14 mouse cellular contexts compared by ENCODE assay signal in the genomic region with DNA sequence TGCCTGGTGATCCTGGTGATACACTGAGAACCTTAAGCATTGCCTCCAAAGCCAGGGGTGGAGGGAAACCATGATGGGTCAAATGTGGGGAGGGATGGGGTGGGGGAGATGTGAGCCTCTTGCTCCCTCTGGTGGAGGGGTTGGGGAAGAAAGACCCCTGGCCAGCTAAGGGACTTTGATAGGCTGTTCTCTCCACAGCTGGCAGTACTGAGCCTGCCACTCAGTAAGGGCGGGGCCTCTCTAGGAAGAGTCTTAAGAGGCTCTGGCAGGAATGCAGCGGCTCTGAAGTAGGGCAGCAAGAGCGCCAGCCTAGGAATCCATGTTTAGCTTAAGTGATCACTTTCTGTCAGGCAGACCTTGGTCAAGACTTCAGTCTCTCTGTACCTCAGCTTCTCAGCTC. TPM values are rescaled to one million over a fixed set of nuclear protein-coding genes. Genes with fewer than 3 reads are reported as not detected.
A peak's percentile ranks its signal among the peaks of the same experiment; 100 is the strongest.
DNase-seq lines count a peak whose midpoint lies in the region; ATAC-seq and TF ChIP-seq lines count a peak whose summit lies in the region.
"Had no signal": no experiment of that assay in that cellular context is flagged by ENCODE, and none has a peak within 500 bp of the region (broad histone marks: within the 10 kb centered on the region; RNA-seq: fewer than 3 reads in every experiment).

No protein-coding gene starts in this region.

- no peak for DNase-seq in heart, postnatal 10 days
- peak; percentile 71 for DNase-seq in ZHBTc4 (ENCODE audit: low read depth, low spot score)
- DNase-seq in adrenal gland, postnatal 14 days = no peak
- DNase-seq in layer of hippocampus, adult 18-20 months (ENCODE audit: low spot score in 2 of 2) = no peak
- DNase-seq: cerebellum, adult 8-10 months; heart, adult 11 months; liver; right cerebral cortex, postnatal 4 days had no signal

- H3K4me1 ChIP-seq in heart, embryonic 14.5 days (ENCODE audit: control insufficient read depth in 2 of 2, insufficient read depth in 2 of 2, low read length in 2 of 2) = peaks cover 53 to 65% of the 10 kb centered on the region in 2 experiments
- H3K4me1 ChIP-seq in E14TG2a.4 (replicated peaks; ENCODE audit: low read depth, low read length) = peaks cover 34% of the 10 kb centered on the region
- peaks cover 36% of the 10 kb centered on the region for H3K4me1 ChIP-seq in lung, embryonic 16.5 days (replicated peaks; ENCODE audit: control insufficient read depth, insufficient read depth, low read length)

- no peak for ATAC-seq in heart, embryonic 14.5 days (ENCODE audit: insufficient number of reproducible peaks, insufficient read depth, low FRiP score, low read depth)
- ATAC-seq in lung, embryonic 16.5 days (ENCODE audit: low read depth) = peak; percentile 41
- no peak for ATAC-seq in CD4-positive, CD25-positive, alpha-beta regulatory T cell, adult 4 months
- ATAC-seq: inflammation-experienced regulatory T-cells, adult 6 months had no signal

- no peak overlapping the region for H3K4me3 ChIP-seq in heart, embryonic 14.5 days (ENCODE audit: control insufficient read depth in 1 of 2, insufficient read depth in 1 of 2, low read depth in 1 of 2, low read length in 2 of 2)
- H3K4me3 ChIP-seq in E14TG2a.4 (replicated peaks; ENCODE audit: low read length) = no peak overlapping the region
- no peak overlapping the region for H3K4me3 ChIP-seq in lung, embryonic 16.5 days (ENCODE audit: low read length)

- no peak overlapping the region for H3K27ac ChIP-seq in heart, embryonic 14.5 days (replicated peaks in 1 of 2; ENCODE audit: control insufficient read depth in 1 of 2, insufficient read depth in 1 of 2, low read depth in 2 of 2, low read length in 2 of 2)
- H3K27ac ChIP-seq in lung, embryonic 16.5 days (ENCODE audit: low read length) = peak overlapping the region; percentile 28; the same call in 1 of the 2 replicates

- TF ChIP-seq CTCF in E14TG2a.4 (conservative IDR thresholded peaks at IDR 0.05; ENCODE audit: low read length) = peak; percentile 10; the same call in 1 of the 2 replicates

- 38% methylated on average over 3 of the region's 3 CpGs for WGBS in heart, embryonic 14.5 days
- WGBS in lung, embryonic 16.5 days = 31% methylated on average over 3 of the region's 3 CpGs

- no peaks in the 10 kb centered on the region for H3K36me3 ChIP-seq in heart, embryonic 14.5 days (ENCODE audit: control insufficient read depth, insufficient read depth, low read length)
- no peaks in the 10 kb centered on the region for H3K36me3 ChIP-seq in E14TG2a.4 (ENCODE audit: insufficient read depth, low read length)
- no peaks in the 10 kb centered on the region; the same call in 1 of the 2 replicates for H3K36me3 ChIP-seq in lung, embryonic 16.5 days (ENCODE audit: control insufficient read depth, insufficient read depth, low read length)

- H3K9me3 ChIP-seq in heart, embryonic 14.5 days (ENCODE audit: control insufficient read depth, low read length) = no peaks in the 10 kb centered on the region
- no peaks in the 10 kb centered on the region for H3K9me3 ChIP-seq in E14TG2a.4 (ENCODE audit: low read length)
- H3K9me3 ChIP-seq in lung, embryonic 16.5 days (ENCODE audit: control insufficient read depth, low read length) = no peaks in the 10 kb centered on the region

- intact Hi-C loops in heart, postnatal 10 days (cut with DNase I) = no loop called here

- 0 out of 2 replicates have a peak overlapping the region, but pooled peaks have one; percentile 26 for H3K9ac ChIP-seq in heart, embryonic 14.5 days (ENCODE audit: low read length)
- no peak overlapping the region for H3K9ac ChIP-seq in lung, embryonic 16.5 days (ENCODE audit: low read length)

- no peak overlapping the region for H3K4me2 ChIP-seq in heart, embryonic 14.5 days (ENCODE audit: low read length)
- no peak overlapping the region for H3K4me2 ChIP-seq in lung, embryonic 16.5 days (ENCODE audit: low read depth, low read length)

- H3K27me3 ChIP-seq in heart, embryonic 14.5 days (ENCODE audit: control insufficient read depth, insufficient read depth, low read length) = peaks cover 6% of the 10 kb centered on the region; the same call in 1 of the 2 replicates
- H3K27me3 ChIP-seq in E14TG2a.4 (ENCODE audit: insufficient read depth, low read length) = peaks cover 97% of the 10 kb centered on the region
- peaks cover 8% of the 10 kb centered on the region for H3K27me3 ChIP-seq in lung, embryonic 16.5 days (ENCODE audit: control insufficient read depth, insufficient read depth, low read depth, low read length)

RNA-seq across cellular contexts. Expression of a gene that starts 6.9 kb away (rescaled TPM):
- 13.5 and 14.7 TPM in 2 replicates for polyA plus RNA-seq in heart, embryonic 14.5 days (2014; fragmentation: Nextera tagmentation; extraction: Ambion mirVana)
- total RNA-seq in heart, postnatal 10 days (2021) = 1 to 10 TPM; 2.5 to 2.6 TPM
- polyA plus RNA-seq in lung, embryonic 16.5 days (2015; fragmentation: Nextera tagmentation; extraction: Ambion mirVana) = 12.3 TPM in 2 replicates
- 1.8 and 7.4 TPM in 2 replicates for total RNA-seq in adrenal gland, postnatal 14 days (2021)
- 1 to 10 TPM; 1.5 to 2.3 TPM for total RNA-seq in layer of hippocampus, adult 18-20 months (2021)
- polyA plus RNA-seq in CD4-positive, CD25-positive, alpha-beta regulatory T cell, adult 4 months (2017; shearing (Covaris generic)) = not detected
- total RNA-seq: megakaryocyte-erythroid progenitor cell, adult 5-6 weeks had no signal
- polyA plus RNA-seq: inflammation-experienced regulatory T-cells, adult 6 months had no signal
